Mouse (Mus musculus) C2C12 (cell line): ENCODE results near the gene Srgap2. TPM values are rescaled to one million over a fixed set of nuclear protein-coding genes. Genes with fewer than 3 reads are reported as not detected.
A peak's percentile ranks its signal among the peaks of the same experiment; 100 is the strongest.

ENCODE experiments used
- H3K27me3 ChIP-seq: one replicate; pipeline ENCODE4 v1.6.1; 2011; ENCODE audit not compliant: control insufficient read depth, insufficient read depth, insufficient read length
- H3K36me3 ChIP-seq: one replicate; pipeline ENCODE4 v1.6.1; 2011; ENCODE audit not compliant: control insufficient read depth, insufficient read depth
- H3K4me3 ChIP-seq: one replicate; pipeline ENCODE4 v1.5.1; 2011; ENCODE audit warnings: mild to moderate bottlenecking, control low read depth; ENCODE audit not compliant: poor library complexity, insufficient read depth, severe bottlenecking
- H3K79me2 ChIP-seq: one replicate; pipeline ENCODE4 v1.6.1; 2011; ENCODE audit not compliant: control insufficient read depth, insufficient read depth
- H3K79me3 ChIP-seq: one replicate; pipeline ENCODE4 v1.6.1; 2011; ENCODE audit warnings: low read depth, control low read depth
- H3ac ChIP-seq: one replicate; pipeline ENCODE3; 2011; ENCODE audit warnings: low read depth; ENCODE audit not compliant: control insufficient read depth, insufficient read length
- CEBPB ChIP-seq: IDR thresholded peaks from one replicate; pipeline ENCODE4 v1.6.1; 2011; ENCODE audit warnings: low read depth, mild to moderate bottlenecking, control low read depth, moderate library complexity
- CTCF ChIP-seq: IDR thresholded peaks from one replicate; pipeline ENCODE4 v1.5.1; 2011; ENCODE audit not compliant: control insufficient read depth, insufficient read depth, insufficient read length
- FOSL1 ChIP-seq: IDR thresholded peaks from one replicate; pipeline ENCODE4 v1.8.0; 2011; ENCODE audit warnings: mild to moderate bottlenecking, low read length; ENCODE audit not compliant: poor library complexity, insufficient read depth, severe bottlenecking
- MAX ChIP-seq: IDR thresholded peaks from one replicate; pipeline ENCODE4 v1.6.1; 2011; ENCODE audit warnings: mild to moderate bottlenecking, control low read depth
- MYOD1 ChIP-seq: IDR thresholded peaks from one replicate; pipeline ENCODE4 v1.6.1; 2011; ENCODE audit warnings: low read depth; ENCODE audit not compliant: control insufficient read depth, insufficient read length
- MYOG ChIP-seq: IDR thresholded peaks from one replicate; pipeline ENCODE4 v1.6.1; 2011; ENCODE audit not compliant: control insufficient read depth, insufficient read length; ENCODE audit errors: extremely low read depth
- USF1 ChIP-seq: IDR thresholded peaks from one replicate; pipeline ENCODE4 v1.6.1; 2011; ENCODE audit warnings: low read depth, mild to moderate bottlenecking, control low read depth, moderate library complexity
- polyA plus RNA-seq: library from polyadenylated mRNA; unstranded; fragments of >200 nt; fragmentation: generic; extraction: Trizol; gene quantifications from one replicate; pipeline ENCODE4 v1.2.1, GENCODE M21; 2012; ENCODE audit warnings: missing spikeins

Srgap2 gene
- polyA plus RNA-seq, 1 experiment, result 10.5 TPM

DNA sequence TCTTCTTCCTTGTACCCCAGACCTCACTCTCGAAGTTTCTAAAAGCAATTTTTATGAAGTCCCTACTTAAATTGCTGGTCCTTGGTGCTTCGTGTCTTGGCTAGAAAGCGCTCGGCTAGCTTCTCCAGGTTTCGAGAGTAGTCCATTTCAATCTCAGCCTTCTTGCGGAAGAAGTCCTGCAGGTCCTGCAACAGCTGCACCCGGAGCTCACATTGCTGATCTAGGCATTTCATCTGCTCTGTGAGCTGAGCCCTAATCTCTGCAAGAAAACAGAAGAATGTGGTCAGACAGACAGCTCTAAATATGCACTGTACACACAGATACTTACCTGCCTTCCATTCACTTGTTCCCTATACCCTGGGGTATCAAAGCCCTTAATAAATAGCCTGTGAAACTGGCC is 90.5 kb downstream of the Srgap2 start:
- TF ChIP-seq MYOG, result no peak
- Histone ChIP-seq H3K79me2 (peaks cover 25% of the 10 kb centered on the region), H3ac (no peak overlapping the region), H3K4me3 (no peak overlapping the region), H3K36me3 (peaks cover 5% of the 10 kb centered on the region), H3K79me3 (peaks cover 5% of the 10 kb centered on the region), H3K27me3 (no peaks in the 10 kb centered on the region)

- Histone ChIP-seq H3K36me3 (peaks cover 5% of the 10 kb centered on the region), H3K4me3 (no peak overlapping the region), H3K79me3 (no peaks in the 10 kb centered on the region), H3K27me3 (no peaks in the 10 kb centered on the region), H3K79me2 (no peaks in the 10 kb centered on the region), H3ac (no peak overlapping the region)
- TF ChIP-seq MYOD1 (peak; percentile 82), USF1 (no peak)
Measured at GRCm38 (mm10) chr1:131431456-131432246, 95.5 kb downstream of the Srgap2 start.

DNA sequence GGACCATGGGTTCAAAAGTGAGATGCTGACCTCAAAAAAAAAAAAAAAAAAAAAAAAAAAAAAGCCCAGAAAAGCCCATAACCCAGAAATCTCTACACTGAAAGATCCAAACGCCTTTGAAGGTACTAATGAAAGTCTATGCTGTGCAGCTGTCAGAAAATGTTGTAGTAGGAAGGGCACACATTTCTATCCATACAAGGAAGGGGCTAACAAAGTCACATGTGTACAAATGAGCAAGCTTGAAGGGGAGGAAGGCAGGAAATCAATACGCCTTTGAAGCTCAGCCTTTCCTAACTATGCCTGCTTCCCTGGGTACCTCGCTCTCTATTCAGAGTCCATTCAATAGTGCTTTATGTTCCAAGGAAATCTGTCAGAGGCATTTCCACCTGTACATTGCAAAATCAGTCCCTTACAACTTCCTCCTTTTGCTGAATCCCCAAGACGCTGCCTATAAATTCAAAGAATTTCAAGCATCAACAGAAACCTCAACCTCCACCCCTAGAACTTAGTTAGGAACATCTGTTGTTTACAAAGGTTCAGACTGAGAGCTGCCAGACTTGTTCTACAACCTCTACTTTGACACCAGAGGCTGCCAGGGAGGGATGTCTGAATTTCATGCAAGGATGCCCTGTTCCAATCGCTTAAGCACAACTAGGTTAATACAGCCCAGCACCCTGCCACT is 99.9 kb downstream of the Srgap2 start:
- Histone ChIP-seq H3ac (no peak overlapping the region), H3K4me3 (no peak overlapping the region), H3K79me2 (no peaks in the 10 kb centered on the region), H3K36me3 (no peaks in the 10 kb centered on the region), H3K27me3 (no peaks in the 10 kb centered on the region), H3K79me3 (peaks cover 3% of the 10 kb centered on the region)
- TF ChIP-seq FOSL1, result no peak
- TF ChIP-seq MYOG, result no peak
- no peak for TF ChIP-seq CEBPB
- TF ChIP-seq MAX, result no peak
- TF ChIP-seq MYOD1, result no peak
- no peak for TF ChIP-seq USF1
- no peak for TF ChIP-seq CTCF

- no peak overlapping the region for H3K4me3 ChIP-seq
- TF ChIP-seq USF1, result no peak
- TF ChIP-seq FOSL1, result no peak
- no peak for TF ChIP-seq CTCF
- no peak for TF ChIP-seq MYOG
- TF ChIP-seq MYOD1, result no peak
- TF ChIP-seq CEBPB, result no peak
- no peak for TF ChIP-seq MAX
- peaks cover 3% of the 10 kb centered on the region for H3K79me3 ChIP-seq
- no peak overlapping the region for H3ac ChIP-seq
- H3K36me3 ChIP-seq, result no peaks in the 10 kb centered on the region
- no peaks in the 10 kb centered on the region for H3K79me2 ChIP-seq
- no peaks in the 10 kb centered on the region for H3K27me3 ChIP-seq
Measured at GRCm38 (mm10) chr1:131423061-131423460, 104.1 kb downstream of the Srgap2 start.

GRCm38 (mm10) chr1:131421113-131421512 is 106.0 kb downstream of the Srgap2 start:
- H3K4me3 ChIP-seq, result no peak overlapping the region
- no peaks in the 10 kb centered on the region for H3K27me3 ChIP-seq
- no peak for TF ChIP-seq MYOD1
- TF ChIP-seq CEBPB, result no peak
- no peak for TF ChIP-seq USF1
- no peak for TF ChIP-seq MYOG
- no peak for TF ChIP-seq CTCF
- TF ChIP-seq MAX, result no peak
- no peak for TF ChIP-seq FOSL1

GRCm38 (mm10) chr1:131420660-131421059 is 106.5 kb downstream of the Srgap2 start:
- Histone ChIP-seq H3K27me3 (no peaks in the 10 kb centered on the region), H3K79me2 (no peaks in the 10 kb centered on the region), H3K4me3 (no peak overlapping the region), H3ac (no peak overlapping the region), H3K79me3 (peaks cover 3% of the 10 kb centered on the region), H3K36me3 (no peaks in the 10 kb centered on the region)
- TF ChIP-seq CEBPB (no peak), CTCF (no peak), MAX (no peak), USF1 (no peak), MYOG (no peak), FOSL1 (no peak), MYOD1 (no peak)

More at GRCm38 (mm10) chr1:131421113-131421512, 106.0 kb downstream of the Srgap2 start:
- H3ac ChIP-seq, result no peak overlapping the region
- H3K79me3 ChIP-seq, result peaks cover 3% of the 10 kb centered on the region
- no peaks in the 10 kb centered on the region for H3K79me2 ChIP-seq
- no peaks in the 10 kb centered on the region for H3K36me3 ChIP-seq
